Mouse (Mus musculus) Patski (cell line): Measurements from ENCODE around the gene Pitx3. TPM values are rescaled to one million over a fixed set of nuclear protein-coding genes. Genes with fewer than 3 reads are reported as not detected.
"Not testable (repeated sequence)": the region's sequence is repeated elsewhere in the genome, so short reads cannot be mapped to it uniquely, and the experiment has no call there.

Experiments
- ATAC-seq: fragments of 100-300 bp; one replicate; pipeline ENCODE4 v1.8.0; 2021
- CTCF ChIA-PET: fragments of 350-600 bp; sonication (Branson Sonifier 250); formaldehyde crosslinking; loops from one replicate; lab custom pipeline; 2022; ENCODE audit warnings: inconsistent platforms; lab: Charles Lee
- POLR2A ChIA-PET: fragments of 350-600 bp; sonication (Branson Sonifier 250); formaldehyde crosslinking; loops from one replicate; lab custom pipeline; 2022; ENCODE audit warnings: antibody characterized with exemption, inconsistent platforms; lab: Charles Lee
- DNase-seq: peaks from one replicate; pipeline ENCODE4 v3.0.0-alpha.2; 2011; ENCODE audit warnings: low read depth, low spot score
- H3K27me3 ChIP-seq: fragments of 371-371 bp; one replicate; pipeline ENCODE4 v1.5.1; 2021
- CTCF ChIP-seq: fragments of 100-300 bp; IDR thresholded peaks from one replicate; pipeline ENCODE4 v1.5.1; 2021
- in situ Hi-C: fragments of 300-500 bp; cut with MboI; formaldehyde crosslinking; loops from 3 replicates; pipeline ENCODE4 v1.11.1; 2018; ENCODE audit warnings: low pct_unique_long_range_greater_than_20kb, mixed read lengths
- polyA plus RNA-seq: library from polyadenylated mRNA; unstranded; gene quantifications from one replicate; pipeline ENCODE4 v1.2.3, GENCODE M21; 2021

Pitx3 gene
- polyA plus RNA-seq, result not detected

GRCm38 (mm10) chr19:46147511-46148371 lies at the start of gene Pitx3:
TSS of gene Pitx3 (minus strand) at chr19:46148326.
- POLR2A ChIA-PET, result interaction anchor here (1.1 kb wide), 1 partner anchor 10 kb away, joined by 3 read pairs; no protein-coding TSS in a partner anchor
- CTCF ChIA-PET, result no interaction called here
- peaks cover 76% of the 10 kb centered on the region for H3K27me3 ChIP-seq
- in situ Hi-C loops, result no loop called here
- no peak for TF ChIP-seq CTCF
- ATAC-seq (no peak), DNase-seq (no peak)

GRCm38 (mm10) chr19:46187203-46187602 lies 39.1 kb upstream of the Pitx3 start:
- H3K27me3 ChIP-seq, result no peaks in the 10 kb centered on the region
- ChIA-PET CTCF (interaction anchor here (2.1 kb wide), 1 partner anchor 28 kb away, joined by 5 read pairs; no protein-coding TSS in a partner anchor), POLR2A (no interaction called here)
- in situ Hi-C loops, result no loop called here
- no peak for DNase-seq
- TF ChIP-seq CTCF, result no peak
- ATAC-seq, result no peak

GRCm38 (mm10) chr19:46186611-46187010 lies 38.5 kb upstream of the Pitx3 start:
- H3K27me3 ChIP-seq, result no peaks in the 10 kb centered on the region
- ChIA-PET CTCF (interaction anchor here (2.1 kb wide), 1 partner anchor 28 kb away, joined by 5 read pairs; no protein-coding TSS in a partner anchor), POLR2A (no interaction called here)
- in situ Hi-C loops, result no loop called here
- ATAC-seq (no peak), DNase-seq (no peak)
- no peak for TF ChIP-seq CTCF

- in situ Hi-C loops, result no loop called here
- POLR2A ChIA-PET, result no interaction called here
- CTCF ChIA-PET, result interaction anchor here (1.2 kb wide), 1 partner anchor 29 kb away, joined by 3 read pairs; no protein-coding TSS in a partner anchor
- DNase-seq (no peak), ATAC-seq (no peak)
- H3K27me3 ChIP-seq, result no peaks in the 10 kb centered on the region
- TF ChIP-seq CTCF, result no peak
Observed at GRCm38 (mm10) chr19:46182241-46182640, 34.1 kb upstream of the Pitx3 start.

- ChIA-PET CTCF (interaction anchor here (1.4 to 1.7 kb wide), 2 partner anchors 12 to 31 kb away, joined by 3 to 6 read pairs; no protein-coding TSS in a partner anchor), POLR2A (no interaction called here)
- ATAC-seq, result no peak
- in situ Hi-C loops, result no loop called here
- no peak for DNase-seq
- no peaks in the 10 kb centered on the region for H3K27me3 ChIP-seq
- no peak for TF ChIP-seq CTCF
Observed at GRCm38 (mm10) chr19:46180274-46180673, 32.1 kb upstream of the Pitx3 start.

- CTCF ChIA-PET, result interaction anchor here (1.7 kb wide), 1 partner anchor 14 kb away, joined by 7 read pairs; no protein-coding TSS in a partner anchor
- H3K27me3 ChIP-seq, result no peaks in the 10 kb centered on the region
- DNase-seq (no peak), ATAC-seq (no peak)
- POLR2A ChIA-PET, result no interaction called here
- in situ Hi-C loops, result no loop called here
- TF ChIP-seq CTCF, result no peak
Observed at GRCm38 (mm10) chr19:46177046-46177445, 28.9 kb upstream of the Pitx3 start.

GRCm38 (mm10) chr19:46175173-46175572 lies 27.0 kb upstream of the Pitx3 start:
- CTCF ChIA-PET, result no interaction called here
- no peak for TF ChIP-seq CTCF
- no peaks in the 10 kb centered on the region for H3K27me3 ChIP-seq
- in situ Hi-C loops, result no loop called here
- POLR2A ChIA-PET, result interaction anchor here (0.7 kb wide), 1 partner anchor 21 kb away, joined by 3 read pairs; no protein-coding TSS in a partner anchor
- no peak for DNase-seq
- ATAC-seq, result no peak

- H3K27me3 ChIP-seq, result no peaks in the 10 kb centered on the region
- in situ Hi-C loops, result no loop called here
- ChIA-PET CTCF (interaction anchor here (0.8 kb wide), 1 partner anchor 184 kb away, joined by 3 read pairs; no protein-coding TSS in a partner anchor), POLR2A (no interaction called here)
- ATAC-seq, result no peak
- TF ChIP-seq CTCF, result no peak
- no peak for DNase-seq
Observed at GRCm38 (mm10) chr19:46172541-46172940, 24.4 kb upstream of the Pitx3 start.

- in situ Hi-C loops, result no loop called here
- ChIA-PET POLR2A (no interaction called here), CTCF (no interaction called here)
- H3K27me3 ChIP-seq, result no peaks in the 10 kb centered on the region
- no peak for ATAC-seq
- no peak for DNase-seq
- TF ChIP-seq CTCF, result no peak
Observed at GRCm38 (mm10) chr19:46169913-46170312, 21.8 kb upstream of the Pitx3 start.

- ChIA-PET CTCF (no interaction called here), POLR2A (no interaction called here)
- no peaks in the 10 kb centered on the region for H3K27me3 ChIP-seq
- no peak for TF ChIP-seq CTCF
- no peak for DNase-seq
- no peak for ATAC-seq
- in situ Hi-C loops, result no loop called here
Observed at GRCm38 (mm10) chr19:46169396-46169795, 21.3 kb upstream of the Pitx3 start.

- in situ Hi-C loops, ATAC-seq, H3K27me3 ChIP-seq, POLR2A ChIA-PET, DNase-seq: not testable (repeated sequence)
- CTCF ChIA-PET, result interaction anchor here (1.8 kb wide), 1 partner anchor 12 kb away, joined by 6 read pairs; no protein-coding TSS in a partner anchor
Observed at GRCm38 (mm10) chr19:46167169-46167568, 19.0 kb upstream of the Pitx3 start.
